Mouse (Mus musculus): ENCODE data around the gene Ptpn5.

Gene Ptpn5

DNA sequence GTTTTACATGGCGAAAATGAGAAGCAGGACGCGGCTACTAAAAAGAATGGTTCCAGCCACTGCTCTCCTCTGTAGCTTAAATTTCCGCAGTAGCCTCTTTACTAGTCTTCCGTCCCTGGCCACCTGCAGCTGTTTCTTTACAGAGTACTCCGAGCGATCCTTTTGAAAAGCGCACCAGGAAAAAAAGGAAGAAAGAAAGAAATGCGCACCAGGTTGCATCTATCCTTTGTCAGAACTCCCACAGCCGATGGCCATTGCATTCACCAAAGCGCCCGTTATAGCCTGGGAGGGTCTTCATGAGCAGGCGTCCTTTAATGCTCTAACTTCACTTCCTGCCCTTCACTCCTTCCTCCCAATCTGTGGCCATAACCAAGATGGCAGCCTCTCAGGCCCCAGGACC lies at the start of gene Ptpn5:
Ptpn5 (minus strand) TSS at position 354 of the 400 bp plus-strand sequence.
- no peak for DNase-seq

DNA sequence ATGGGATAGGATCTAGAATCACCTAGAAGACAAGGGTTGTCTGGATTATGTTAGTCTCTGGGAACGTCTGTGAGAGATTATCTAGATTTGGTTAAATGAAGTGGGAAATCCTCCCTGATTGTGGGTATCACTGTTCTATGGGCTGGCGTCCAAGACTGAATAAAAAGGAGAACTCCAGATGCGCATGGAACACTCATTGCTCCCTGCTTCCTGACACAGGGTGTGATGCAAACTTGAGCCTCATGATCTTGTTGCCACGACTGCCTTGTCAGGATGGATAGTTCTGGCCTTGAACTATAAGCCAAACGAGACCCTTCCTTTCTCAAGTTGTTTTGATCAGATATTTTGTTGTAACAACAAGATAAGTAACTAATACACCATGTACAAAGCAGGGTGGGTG lies 37.3 kb upstream of the Ptpn5 start:
- DNase-seq, result no peak

DNA sequence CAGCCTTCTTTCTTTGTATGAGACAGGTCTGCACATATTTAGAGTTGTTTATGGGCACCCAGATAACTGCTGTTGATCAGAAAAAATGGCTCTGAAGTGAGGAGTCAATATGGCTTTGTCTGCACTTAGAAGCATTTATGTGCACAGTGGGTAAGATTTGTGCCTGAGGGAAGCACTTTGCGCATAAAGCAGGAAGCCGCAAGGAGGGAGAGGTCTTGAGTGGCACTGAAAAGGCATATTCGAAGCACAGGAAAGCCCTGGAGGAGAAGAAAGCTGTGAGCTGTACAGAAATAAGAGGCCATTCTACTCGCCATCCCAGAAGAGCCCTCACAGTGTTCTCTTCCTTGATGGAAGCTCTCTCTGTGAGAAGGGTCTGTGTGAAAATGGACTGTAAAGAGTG lies 31.5 kb upstream of the Ptpn5 start:
- no peak for DNase-seq

DNA sequence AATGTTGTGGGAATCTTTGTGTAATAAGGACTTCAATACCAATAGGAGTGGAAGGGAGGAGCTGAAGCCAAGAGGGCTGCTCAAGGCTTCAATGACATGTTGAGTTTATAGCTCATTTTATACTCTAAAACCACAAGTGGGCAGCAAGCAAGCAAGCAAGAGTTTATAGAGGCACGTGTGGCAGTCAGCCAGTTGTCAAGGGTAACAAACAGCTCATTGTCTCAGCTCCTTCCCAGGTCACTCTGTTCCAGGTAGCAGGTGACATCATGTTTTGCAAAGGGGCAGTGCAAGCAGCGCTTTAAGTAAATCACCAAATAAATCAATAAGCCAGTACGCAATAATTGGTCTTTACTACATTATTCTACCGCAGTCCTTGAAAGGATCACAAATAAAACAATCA lies 29.7 kb upstream of the Ptpn5 start:
- DNase-seq, result no peak

DNA sequence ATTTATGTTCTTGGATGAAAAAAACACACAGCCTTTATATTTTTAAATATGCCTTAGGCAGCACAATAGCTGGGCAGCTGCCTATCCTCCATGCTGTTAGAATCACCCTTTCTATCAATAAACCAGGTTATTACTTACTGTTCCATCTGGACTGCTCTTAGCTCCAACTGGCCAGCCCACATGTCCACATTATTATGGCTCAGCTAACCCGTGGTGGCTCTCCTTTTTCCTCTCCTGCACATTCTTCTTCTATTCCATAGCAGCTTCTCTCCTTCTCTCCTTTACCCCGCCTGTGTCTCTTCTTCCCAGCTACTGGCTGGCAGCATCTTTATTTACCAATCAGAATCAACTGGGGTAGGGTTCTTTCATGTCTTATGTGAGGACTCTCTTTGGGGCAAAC lies 25.0 kb upstream of the Ptpn5 start:
- DNase-seq, result no peak

DNA sequence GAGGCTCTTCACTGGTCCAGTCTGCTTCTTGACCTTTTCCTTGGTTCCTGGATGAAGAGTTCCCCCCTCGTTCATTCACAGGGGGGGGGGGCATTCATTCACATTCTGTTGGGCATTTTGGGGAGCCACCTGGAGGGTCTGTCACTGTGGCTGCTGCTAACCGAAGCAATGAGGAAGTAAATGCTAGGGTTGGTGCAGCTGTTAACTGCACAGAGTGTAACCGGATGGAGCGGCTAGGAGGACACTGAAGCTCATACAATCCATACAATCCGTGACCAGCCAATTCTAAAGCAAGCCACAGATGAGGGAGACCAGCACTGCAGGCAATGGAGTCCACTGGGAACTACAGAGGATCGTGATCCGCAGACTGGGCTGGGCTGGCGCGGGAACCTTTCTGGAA lies 24.3 kb upstream of the Ptpn5 start:
- no peak for DNase-seq

DNA sequence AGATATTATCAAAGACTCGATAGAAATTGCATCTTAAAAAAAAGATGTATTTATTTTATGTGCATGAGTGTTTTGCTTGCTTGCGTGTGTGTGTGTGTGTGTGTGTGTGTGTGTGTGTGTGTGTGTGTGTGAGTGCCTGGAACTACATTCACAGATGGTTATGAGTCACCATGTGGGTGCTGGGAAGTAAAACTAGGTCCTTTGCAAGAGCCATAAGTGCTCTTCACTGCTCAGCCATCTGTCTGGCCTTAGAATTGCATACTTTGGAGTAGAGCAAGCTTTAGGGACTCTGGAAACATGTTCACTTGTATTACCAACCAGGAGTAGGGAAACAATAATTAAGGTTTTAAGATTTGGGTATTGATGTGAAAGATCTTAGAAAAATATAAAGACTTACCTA lies 22.4 kb upstream of the Ptpn5 start:
- no peak for DNase-seq

DNA sequence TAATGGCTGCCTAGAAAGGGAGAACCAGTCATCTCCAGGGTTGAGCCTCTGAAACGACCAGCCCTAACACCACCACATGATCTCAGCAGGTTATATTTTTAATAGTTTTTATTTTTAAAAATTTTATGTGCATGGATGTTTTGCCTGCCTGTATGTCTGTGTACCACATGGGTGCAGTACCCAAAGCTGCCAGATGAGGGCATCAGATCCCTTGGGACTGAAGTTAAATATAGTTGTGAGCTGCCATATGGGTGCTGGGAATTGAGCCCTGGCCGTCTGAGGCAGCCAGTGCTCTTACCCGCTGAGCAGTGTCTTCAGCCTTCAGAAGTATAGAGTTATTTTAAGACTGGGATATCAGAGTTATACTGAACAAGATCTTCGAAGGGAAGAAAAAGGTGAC lies 21.9 kb upstream of the Ptpn5 start:
- DNase-seq, result no peak

DNA sequence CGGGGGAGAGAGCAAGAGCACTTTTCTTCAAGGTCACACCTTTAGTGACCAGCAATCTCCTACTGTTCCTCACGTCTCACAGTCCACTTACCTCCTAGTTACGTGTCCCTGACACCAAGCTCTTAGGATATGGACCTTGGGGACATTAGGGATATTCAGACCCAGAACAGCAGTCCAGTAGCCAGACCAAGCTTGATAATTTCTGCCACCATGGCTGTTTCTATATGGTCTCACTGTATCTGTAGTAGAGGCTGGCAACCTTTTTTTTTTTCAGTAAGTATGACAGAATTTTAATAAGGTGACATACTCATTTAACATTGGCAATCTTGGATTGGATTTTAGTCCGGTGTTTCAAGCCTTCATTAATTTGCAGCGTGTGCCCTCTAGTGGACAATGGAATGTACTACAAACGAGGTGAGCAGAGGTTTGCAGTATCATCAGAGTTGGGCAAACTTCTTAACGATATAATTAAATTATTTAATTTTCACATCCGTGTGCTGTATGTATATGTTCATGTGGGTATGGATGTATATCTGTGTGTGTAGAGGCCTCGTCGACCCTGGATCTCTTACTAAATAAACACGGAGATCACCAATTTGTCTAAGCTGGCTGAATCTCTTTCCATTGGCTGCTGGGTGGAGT lies 17.1 kb upstream of the Ptpn5 start:
- peak; percentile 52 for DNase-seq

DNA sequence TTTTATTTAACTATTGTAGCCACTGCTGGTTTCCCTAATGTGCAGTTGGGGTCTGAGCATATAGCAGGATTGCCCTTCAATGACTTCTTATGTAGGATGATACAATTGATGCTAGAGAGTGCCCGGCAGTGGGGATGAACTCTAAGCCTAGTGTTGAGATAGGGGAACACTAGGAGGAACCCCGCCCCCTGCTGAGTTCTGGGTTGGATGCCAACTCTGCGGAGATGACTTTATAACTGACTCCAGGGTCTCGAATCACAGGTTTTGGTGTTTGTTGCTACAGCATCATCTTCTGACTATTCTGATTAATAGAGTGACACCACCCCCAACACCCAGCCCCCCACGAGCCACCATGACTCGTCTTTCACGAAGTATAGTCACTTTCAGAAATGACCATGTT lies 14.8 kb upstream of the Ptpn5 start:
- DNase-seq, result no peak

DNA sequence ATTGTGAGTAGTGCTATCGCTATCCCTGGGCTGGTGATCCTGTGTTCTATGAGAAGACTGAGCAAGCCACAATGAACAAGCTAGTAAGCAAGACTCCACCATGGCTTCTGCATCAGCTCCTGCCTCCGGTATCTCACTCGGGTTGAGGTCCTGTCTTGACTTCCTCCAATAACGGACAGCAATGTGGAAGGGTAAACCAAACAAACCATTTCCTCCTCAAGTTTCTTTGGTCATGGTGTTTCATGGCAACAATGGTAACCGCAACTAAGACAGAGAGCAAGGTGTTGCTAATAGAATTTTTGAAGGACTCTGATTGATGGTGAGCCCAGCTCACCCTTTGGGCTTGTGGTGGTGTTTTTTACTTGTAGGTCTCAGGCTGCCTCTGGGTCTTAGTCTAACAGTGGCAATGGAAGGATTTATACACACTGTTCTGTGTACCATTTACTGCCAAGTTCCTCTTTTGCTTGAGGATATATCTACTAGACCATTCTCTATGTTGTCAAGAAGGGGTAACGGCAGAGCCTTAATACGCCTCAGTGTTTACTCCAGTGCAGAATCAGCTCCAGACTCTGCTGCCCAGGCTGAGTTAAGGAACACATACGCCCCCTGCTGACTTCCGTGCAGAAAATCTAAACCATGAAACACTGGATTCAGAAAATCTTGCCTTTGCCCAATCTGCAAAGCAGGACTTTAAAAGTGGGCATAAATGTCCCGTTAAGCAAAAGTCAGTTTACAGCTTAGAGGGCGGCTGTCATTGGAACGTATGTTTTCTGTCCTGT lies 12.7 kb upstream of the Ptpn5 start:
- DNase-seq, result peak; percentile 77

DNA sequence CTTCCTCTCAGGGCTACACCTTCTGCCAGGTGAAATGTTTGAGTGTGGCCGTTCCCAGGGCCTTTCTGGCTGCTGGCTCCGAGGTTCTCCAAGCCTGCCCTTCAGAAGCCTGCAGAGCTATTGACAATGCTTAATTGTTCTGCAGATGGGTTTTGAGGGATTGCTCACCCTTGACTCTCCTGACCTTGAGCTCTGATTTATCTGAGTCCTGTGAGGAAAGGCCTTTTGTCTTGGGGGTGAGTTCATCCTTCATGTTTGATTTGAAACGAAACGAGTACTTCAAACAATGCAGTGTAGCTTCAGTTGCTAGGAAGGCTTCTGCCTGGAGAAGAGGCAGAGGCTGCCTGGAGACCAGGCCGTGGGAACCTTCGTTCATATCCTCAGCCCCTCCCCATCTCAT lies 10.8 kb upstream of the Ptpn5 start:
- no peak for DNase-seq

DNA sequence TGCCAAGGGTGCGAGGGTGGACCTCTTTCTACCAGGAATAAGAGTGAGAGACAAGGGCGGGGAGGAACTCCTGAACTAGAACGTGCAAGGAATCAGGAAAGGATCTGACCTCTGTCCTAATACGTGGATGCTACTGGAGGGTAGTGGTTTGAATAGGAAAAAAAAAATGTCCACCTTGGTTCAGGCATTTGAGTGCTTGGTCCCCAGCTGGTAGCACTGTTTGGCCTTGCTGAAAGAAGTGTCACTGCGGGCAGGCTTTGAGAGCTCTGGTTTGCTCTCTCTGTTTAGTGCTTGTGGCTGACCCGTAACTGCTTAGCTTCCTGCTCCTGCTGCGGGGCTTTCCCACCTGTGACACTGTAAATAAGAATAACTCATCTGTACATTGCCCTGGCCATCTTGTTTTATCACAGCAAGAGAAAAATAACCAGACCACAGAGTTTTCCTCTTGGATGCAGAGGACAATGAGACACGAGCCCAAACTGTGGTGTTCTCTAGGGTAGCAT lies 6.4 kb upstream of the Ptpn5 start:
- DNase-seq, result no peak

DNA sequence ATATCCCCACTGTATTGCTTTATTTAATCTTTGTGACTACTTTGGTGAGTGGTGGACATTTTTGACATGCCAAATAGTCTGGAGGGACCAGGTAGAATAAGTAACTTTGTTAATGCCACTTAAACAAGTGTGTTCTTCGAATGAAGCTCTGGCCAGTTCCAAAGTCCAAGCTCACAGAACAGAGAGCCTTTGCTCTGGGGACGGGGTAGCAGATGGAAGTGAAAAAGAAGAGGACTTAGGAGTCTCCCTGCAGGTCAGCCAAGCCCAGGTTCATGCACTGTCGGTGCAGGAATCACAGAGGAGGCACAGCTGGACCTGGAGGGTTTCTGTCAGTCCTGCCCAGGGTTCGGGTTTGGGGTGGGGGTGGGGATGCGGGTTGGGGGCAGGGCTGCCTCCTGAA lies 1.1 kb upstream of the Ptpn5 start:
- no peak for DNase-seq

DNA sequence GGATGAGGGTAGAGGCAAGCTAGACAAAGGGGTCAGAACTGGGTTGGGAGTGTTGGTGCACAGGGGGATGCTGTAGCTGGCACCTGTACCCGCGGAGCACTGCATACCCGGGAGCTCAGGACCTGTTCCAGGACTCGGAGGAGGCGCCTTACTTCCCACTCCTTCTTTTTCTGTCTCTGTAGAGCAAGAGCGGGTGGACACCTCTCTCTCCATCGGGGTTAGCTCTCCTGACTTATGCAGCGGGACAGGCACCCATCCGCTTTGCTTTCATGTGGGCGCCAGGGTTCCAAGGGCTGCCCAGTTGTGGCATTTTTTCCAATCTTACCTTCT lies 588 bp downstream of the Ptpn5 start:
- DNase-seq, result no peak

DNA sequence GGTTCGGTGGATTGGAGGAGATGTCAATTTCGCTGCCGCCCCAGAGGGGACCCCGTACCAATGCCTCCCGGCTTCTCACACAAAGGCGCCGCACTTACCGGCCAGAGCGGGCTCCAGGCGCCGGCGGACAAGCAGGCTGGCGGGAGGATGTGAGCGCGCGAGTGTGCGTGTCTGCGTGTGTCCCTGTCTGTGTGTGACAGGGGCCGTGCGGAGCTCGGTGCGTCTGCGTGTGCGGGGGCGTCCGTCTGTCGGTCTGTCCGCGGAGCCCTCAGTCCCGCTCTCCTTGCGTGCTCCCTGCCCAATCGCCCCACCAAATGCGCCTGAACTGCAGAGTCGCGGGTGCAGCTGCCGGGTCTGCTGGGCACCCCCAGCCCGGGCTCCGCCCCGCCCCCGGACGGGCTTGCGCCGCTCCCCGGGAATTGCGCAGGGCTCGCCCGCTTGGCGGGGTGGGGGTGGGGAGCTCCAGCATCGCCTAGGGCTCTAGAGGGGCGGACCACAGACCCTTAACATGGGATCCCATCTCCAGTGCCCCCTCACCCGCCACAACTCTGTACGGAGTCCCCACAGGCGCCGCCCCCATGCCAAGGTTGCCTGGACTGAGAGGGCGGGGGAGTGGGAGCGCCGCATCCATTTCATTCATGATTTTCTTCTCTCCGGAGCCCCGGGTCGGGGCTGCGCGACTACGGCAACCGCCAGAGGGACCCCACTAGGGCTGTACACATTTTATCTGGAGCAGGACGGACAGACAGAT lies 1.1 kb downstream of the Ptpn5 start:
- peak; percentile 64 for DNase-seq

DNA sequence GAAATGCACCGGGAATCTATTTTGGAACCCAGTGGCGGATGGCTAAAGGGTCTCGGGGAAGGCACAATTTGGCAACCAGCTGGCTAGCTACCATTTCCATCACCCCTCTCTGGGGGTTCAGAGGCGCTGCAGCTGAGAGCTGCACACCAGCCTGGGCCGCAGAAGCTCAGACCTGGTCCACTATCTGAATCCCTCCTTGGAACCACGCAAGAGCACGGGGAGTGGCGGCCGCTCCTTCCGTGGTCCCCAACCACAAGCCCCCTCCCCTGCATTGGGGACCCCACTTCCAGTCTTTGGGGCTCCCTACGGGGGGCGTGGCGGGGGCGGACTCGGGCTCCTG lies 1.7 kb downstream of the Ptpn5 start:
- no peak for DNase-seq

DNA sequence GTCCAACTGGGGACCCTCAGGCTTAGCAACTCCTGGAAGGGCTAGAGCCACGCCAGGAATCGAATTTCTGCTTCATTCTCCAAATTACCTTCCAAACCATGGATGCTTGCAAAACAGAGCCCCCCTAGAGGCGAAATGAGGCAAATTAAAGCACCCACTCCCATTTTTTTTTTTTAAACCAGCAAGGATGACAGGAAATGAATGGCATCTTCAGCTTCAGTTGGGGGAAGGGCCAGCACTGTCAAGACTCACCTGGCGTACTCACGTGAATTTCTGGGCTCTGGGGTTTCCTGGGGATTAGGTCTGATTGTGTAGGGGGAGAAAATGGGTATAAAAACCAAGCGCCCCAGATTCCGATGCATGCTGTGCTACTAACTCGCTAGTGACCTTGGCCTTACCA lies 2.2 kb downstream of the Ptpn5 start:
- DNase-seq, result no peak

DNA sequence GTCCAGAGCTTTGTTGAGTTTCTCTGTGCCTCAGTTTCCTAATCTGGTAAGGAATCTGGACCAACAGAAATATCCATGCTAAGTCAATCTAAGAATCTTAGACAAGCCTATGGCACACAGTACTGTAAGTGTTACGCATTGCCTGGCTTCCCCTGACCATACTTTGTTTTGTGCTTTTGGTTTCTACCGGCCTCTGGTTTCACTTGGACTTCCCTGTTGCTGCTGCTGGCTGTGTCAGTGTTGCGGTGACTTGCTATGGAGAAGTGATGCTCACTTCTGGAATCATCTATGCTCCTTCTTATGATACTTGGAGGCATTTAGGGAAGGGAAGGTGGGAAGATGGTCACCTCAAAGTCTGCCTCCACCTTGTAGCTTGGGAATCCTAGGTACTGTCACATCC lies 11.5 kb downstream of the Ptpn5 start:
- DNase-seq, result no peak

DNA sequence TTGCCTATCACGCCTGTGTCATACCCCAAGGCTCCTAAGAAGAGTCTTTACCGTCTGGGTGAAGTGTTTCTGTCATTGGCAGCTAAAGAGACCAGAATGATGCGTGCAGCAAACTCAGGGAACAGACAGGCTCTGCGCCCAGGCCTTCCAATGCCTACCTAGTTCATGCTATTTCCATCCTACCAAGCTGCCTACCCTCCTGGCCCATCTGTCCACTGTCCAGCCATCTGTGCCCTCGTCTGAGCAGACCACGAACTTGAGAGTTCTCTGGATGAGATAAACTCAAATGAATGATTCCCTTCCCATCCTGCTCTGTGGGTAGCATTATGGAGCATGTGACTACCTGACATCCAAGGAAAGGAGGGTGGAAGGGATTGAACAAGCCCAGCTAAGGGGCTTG lies 16.8 kb downstream of the Ptpn5 start:
- no peak for DNase-seq

DNA sequence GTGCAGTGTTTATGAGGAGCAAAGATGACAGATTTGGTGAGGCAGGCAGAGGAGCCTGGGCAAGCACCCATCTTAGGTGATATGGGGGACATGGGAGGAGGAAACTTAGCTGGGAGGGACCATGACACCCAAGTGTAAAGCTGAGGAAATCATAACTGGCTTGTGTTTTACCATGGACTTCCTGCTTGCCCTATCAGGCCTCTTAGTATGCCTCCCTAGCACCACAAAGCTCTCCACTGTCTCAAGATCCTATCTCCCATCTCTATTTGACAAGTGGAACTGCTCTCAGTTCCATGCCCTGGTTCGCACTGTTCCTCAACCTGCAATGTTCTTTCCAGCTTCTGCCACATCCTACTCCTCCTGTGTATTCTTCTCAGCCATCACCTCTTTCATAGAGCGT lies 18.0 kb downstream of the Ptpn5 start:
- no peak for DNase-seq

DNA sequence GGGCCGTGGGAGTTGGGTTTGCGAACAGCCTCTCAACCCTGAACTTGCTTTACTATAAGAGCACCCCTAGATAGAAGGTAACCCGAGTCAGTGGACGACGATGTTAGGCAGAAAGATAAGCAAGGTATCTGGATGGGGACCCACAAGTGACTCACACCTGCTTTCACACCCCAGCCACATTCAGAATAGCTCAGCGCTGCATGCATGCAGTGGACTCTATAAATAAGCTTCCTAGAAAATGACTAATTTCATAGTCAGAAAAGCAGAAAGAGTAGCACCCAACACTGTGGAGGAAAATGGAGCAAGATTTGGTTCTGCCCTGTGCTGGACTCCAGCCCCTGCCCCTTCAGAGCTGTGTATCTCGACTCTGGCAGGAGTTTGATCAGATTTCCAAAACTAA lies 20.1 kb downstream of the Ptpn5 start:
- no peak for DNase-seq

DNA sequence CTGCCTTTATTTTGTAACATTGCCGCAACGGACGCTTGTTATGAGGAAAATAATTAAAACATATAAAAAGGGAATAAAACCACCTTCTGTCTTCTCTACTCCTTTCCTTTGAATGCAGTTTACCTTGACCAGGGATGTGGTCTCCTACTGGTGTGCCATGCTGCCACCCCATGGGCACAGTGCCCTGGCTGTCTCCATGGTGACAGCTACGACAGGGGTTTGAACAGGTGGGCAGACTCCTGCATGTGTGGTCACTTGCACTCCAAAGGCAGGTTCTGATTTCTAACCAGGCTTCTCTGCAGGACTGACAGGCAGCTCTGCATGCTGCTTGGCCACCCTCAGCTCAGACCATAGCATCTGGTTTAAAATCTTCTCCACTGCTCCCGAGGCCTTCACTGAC lies 21.4 kb downstream of the Ptpn5 start:
- DNase-seq, result no peak

DNA sequence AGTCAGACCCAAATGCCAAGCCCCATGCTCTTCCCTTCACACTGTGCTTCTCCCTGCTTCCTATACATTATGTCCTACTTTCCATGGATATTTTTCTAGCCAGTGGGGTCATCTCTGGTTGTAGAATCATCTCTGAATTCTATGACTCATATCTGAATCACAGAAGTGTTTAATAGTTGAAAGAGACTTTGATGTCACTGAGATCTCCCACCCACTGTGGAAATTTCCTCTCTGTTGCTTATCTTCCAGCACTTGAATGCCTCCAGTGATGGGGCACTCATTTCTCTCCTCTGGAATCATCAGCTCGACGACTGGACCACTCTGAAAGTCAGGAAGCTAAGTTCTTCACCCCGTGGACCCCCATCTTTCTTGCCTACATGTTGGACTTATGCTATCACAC lies 22.4 kb downstream of the Ptpn5 start:
- no peak for DNase-seq
